Mouse (Mus musculus): ENCODE measurements around the gene Id3.

DNA sequence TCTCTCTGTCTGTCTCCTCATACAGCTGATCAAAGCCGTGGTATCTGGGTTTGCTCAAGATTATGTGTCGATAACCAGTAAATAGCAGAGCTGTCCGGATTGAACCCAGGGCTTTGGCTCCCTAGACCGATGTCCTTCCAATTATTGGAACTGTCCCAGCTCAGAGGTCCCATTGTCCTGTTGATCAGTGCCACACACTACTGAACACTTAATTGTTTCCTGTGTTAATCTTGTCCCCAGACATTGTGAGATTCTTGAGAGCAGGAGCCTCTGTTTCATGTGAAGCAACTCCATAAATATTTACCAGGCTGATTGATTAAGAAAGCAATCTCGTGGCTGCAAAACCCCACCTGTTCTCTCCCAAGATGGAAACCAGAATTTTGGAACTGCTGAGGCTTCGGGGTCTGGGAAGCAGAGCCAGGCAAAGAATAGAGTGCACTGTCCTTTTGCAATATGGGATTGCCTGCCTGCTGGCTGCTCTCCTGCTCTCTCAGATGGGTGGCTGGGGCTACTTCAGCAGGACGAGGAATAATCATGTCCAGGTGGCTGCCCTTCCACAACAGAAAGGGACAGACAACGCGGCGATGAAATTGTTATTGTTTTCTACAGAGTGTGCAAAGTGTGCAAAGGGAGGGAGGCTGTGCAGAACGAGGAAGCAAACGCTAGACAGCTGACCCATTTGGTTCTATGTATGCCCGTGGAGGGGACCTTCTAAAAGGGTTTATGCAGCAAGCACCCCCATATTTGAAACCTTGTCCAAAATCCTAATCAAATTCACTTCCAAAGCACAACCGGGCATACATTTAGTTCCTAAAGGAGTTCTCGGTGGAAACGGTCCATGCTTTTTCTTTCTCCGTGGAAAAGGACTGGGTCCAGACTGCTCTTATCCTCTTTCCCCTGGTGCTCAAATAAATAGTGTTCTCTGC is 767 bp upstream of the Id3 start:
- no peak for TF ChIP-seq CTCF (IDR thresholded peaks at IDR 0.05; ENCODE audit: insufficient read depth, low read length)
- TF ChIP-seq POLR2A (IDR thresholded peaks at IDR 0.05; ENCODE audit: borderline replicate concordance, extremely low read depth, low read depth, low read length): no peak

Measured in lung, adult 2 months (tissue).